Mouse (Mus musculus) kidney, embryonic 14.5 days (tissue): ENCODE results near the gene Ppfibp2. TPM values are rescaled to one million over a fixed set of nuclear protein-coding genes. Genes with fewer than 3 reads are reported as not detected.
A peak's percentile ranks its signal among the peaks of the same experiment; 100 is the strongest.

ENCODE experiments used
- ATAC-seq: fragments of 200-750 bp; cut with Nextera tagmentation; 2 replicates; pipeline ENCODE4 v1.8.0; 2017; ENCODE audit warnings: moderate number of reproducible peaks, mild to moderate bottlenecking, moderate TSS enrichment, moderate library complexity; ENCODE audit not compliant: low FRiP score, low TSS enrichment
- H3K27ac ChIP-seq: fragments of 300-500 bp; sonication (generic); 2 replicates; pipeline ENCODE4 v1.5.1; 2014; ENCODE audit warnings: low read depth, mild to moderate bottlenecking, low read length, moderate library complexity, mixed read lengths
- H3K27me3 ChIP-seq: fragments of 300-500 bp; sonication (generic); 2 replicates; pipeline ENCODE4 v1.6.1; 2014; ENCODE audit warnings: mild to moderate bottlenecking, low read length; ENCODE audit not compliant: control insufficient read depth, insufficient read depth
- H3K36me3 ChIP-seq: fragments of 300-500 bp; sonication (generic); 2 replicates; pipeline ENCODE4 v1.6.1; 2014; ENCODE audit warnings: low read length, mixed read lengths; ENCODE audit not compliant: control insufficient read depth, insufficient read depth
- H3K4me1 ChIP-seq: fragments of 300-500 bp; sonication (generic); 2 replicates; pipeline ENCODE4 v1.6.1; 2014; ENCODE audit warnings: low read length, mixed read lengths; ENCODE audit not compliant: control insufficient read depth, insufficient read depth
- H3K4me2 ChIP-seq: fragments of 300-500 bp; sonication (generic); replicated peaks from 2 replicates; pipeline ENCODE4 v1.6.1; 2014; ENCODE audit warnings: low read depth, mild to moderate bottlenecking, low read length
- H3K4me3 ChIP-seq: fragments of 300-500 bp; sonication (generic); 2 replicates; pipeline ENCODE4 v1.5.1; 2014; ENCODE audit warnings: mild to moderate bottlenecking, low read length
- H3K9ac ChIP-seq: fragments of 300-500 bp; sonication (generic); 2 replicates; pipeline ENCODE4 v1.6.1; 2014; ENCODE audit warnings: low read depth, mild to moderate bottlenecking, low read length, moderate library complexity
- H3K9me3 ChIP-seq: fragments of 300-500 bp; sonication (generic); 2 replicates; pipeline ENCODE4 v1.6.1; 2016; ENCODE audit warnings: low read length; ENCODE audit not compliant: control insufficient read depth
- WGBS: fragments of 180-500 bp; shearing (Covaris S2); extraction: QIAGEN DNeasy Blood & Tissue Kit; methylation state at CpG from one replicate; pipeline ENCODE4 v1.1.7; 2014; 5-methylcytosine and 5-hydroxymethylcytosine counted together
- polyA plus RNA-seq: library from polyadenylated mRNA; unstranded; fragments of >200 nt; fragmentation: Nextera tagmentation; extraction: Ambion mirVana; gene quantifications from 2 replicates; pipeline ENCODE4 v1.2.1, GENCODE M21; 2014

Gene Ppfibp2
- polyA plus RNA-seq, 1 experiment from 2014 or later = 5.9 TPM

GRCm38 (mm10) chr7:107664063-107665056, 69.4 kb downstream of the Ppfibp2 start:
- no peaks in the 10 kb centered on the region for H3K36me3 ChIP-seq
- H3K27me3 ChIP-seq = no peaks in the 10 kb centered on the region
- H3K9ac ChIP-seq = peak overlapping the region; percentile 28; the same call in 1 of the 2 replicates
- H3K4me1 ChIP-seq = peaks cover 31% of the 10 kb centered on the region
- H3K4me2 ChIP-seq = no peak overlapping the region
- no peak overlapping the region for H3K4me3 ChIP-seq
- ATAC-seq = peak; percentile 47; the same call in 1 of the 2 replicates
- H3K9me3 ChIP-seq = no peaks in the 10 kb centered on the region
- peak overlapping the region; percentile 44 for H3K27ac ChIP-seq
- WGBS = 33% methylated on average over 8 of the region's 8 CpGs

- Histone ChIP-seq H3K27me3 (no peaks in the 10 kb centered on the region), H3K9me3 (no peaks in the 10 kb centered on the region), H3K4me2 (peak overlapping the region; percentile 36), H3K4me1 (peaks cover 31% of the 10 kb centered on the region), H3K9ac (no peak overlapping the region), H3K36me3 (no peaks in the 10 kb centered on the region), H3K27ac (peak overlapping the region; percentile 44), H3K4me3 (peak overlapping the region; percentile 25; the same call in 1 of the 2 replicates)
- no peak for ATAC-seq
- 13% methylated on average over 4 of the region's 4 CpGs for WGBS
These were observed 70.2 kb downstream of the Ppfibp2 start for GRCm38 (mm10) chr7:107665221-107665585.

GRCm38 (mm10) chr7:107665586-107666261, 70.7 kb downstream of the Ppfibp2 start:
- Histone ChIP-seq H3K4me1 (peaks cover 31% of the 10 kb centered on the region), H3K27ac (peak overlapping the region; percentile 44), H3K9me3 (no peaks in the 10 kb centered on the region), H3K27me3 (no peaks in the 10 kb centered on the region), H3K4me2 (peak overlapping the region; percentile 36), H3K9ac (peak overlapping the region; percentile 44; the same call in 1 of the 2 replicates), H3K4me3 (peak overlapping the region; percentile 25; the same call in 1 of the 2 replicates), H3K36me3 (no peaks in the 10 kb centered on the region)
- peak; percentile 28 for ATAC-seq
- 29% methylated on average over 9 of the region's 9 CpGs for WGBS

- H3K36me3 ChIP-seq = no peaks in the 10 kb centered on the region
- 51% methylated on average over 13 of the region's 13 CpGs for WGBS
- peaks cover 30% of the 10 kb centered on the region for H3K4me1 ChIP-seq
- no peak for ATAC-seq
- peak overlapping the region; percentile 36 for H3K4me2 ChIP-seq
- H3K4me3 ChIP-seq = peak overlapping the region; percentile 25; the same call in 1 of the 2 replicates
- no peaks in the 10 kb centered on the region for H3K27me3 ChIP-seq
- peak overlapping the region; percentile 44; the same call in 1 of the 2 replicates for H3K9ac ChIP-seq
- H3K9me3 ChIP-seq = no peaks in the 10 kb centered on the region
- H3K27ac ChIP-seq = peak overlapping the region; percentile 44
These were observed 71.4 kb downstream of the Ppfibp2 start for GRCm38 (mm10) chr7:107666262-107666902.

GRCm38 (mm10) chr7:107668514-107668913, 73.5 kb downstream of the Ppfibp2 start:
- Histone ChIP-seq H3K36me3 (no peaks in the 10 kb centered on the region), H3K4me3 (no peak overlapping the region), H3K27me3 (no peaks in the 10 kb centered on the region), H3K9ac (no peak overlapping the region), H3K4me1 (peaks cover 27% of the 10 kb centered on the region), H3K9me3 (no peaks in the 10 kb centered on the region), H3K4me2 (no peak overlapping the region), H3K27ac (no peak overlapping the region)
- 89% methylated on average over 5 of the region's 5 CpGs for WGBS
- ATAC-seq = no peak

GRCm38 (mm10) chr7:107675224-107675623, 80.2 kb downstream of the Ppfibp2 start:
- Histone ChIP-seq H3K4me1 (0 out of 2 replicates have a peak, but pooled peaks cover 2% of the 10 kb centered on the region), H3K27me3 (no peaks in the 10 kb centered on the region), H3K4me3 (no peak overlapping the region), H3K4me2 (no peak overlapping the region), H3K9me3 (no peaks in the 10 kb centered on the region), H3K27ac (no peak overlapping the region), H3K9ac (no peak overlapping the region), H3K36me3 (no peaks in the 10 kb centered on the region)
- WGBS = 86% methylated on average over 3 of the region's 3 CpGs
- ATAC-seq = no peak

GRCm38 (mm10) chr7:107680151-107680852, 85.3 kb downstream of the Ppfibp2 start:
- Histone ChIP-seq H3K27ac (no peak overlapping the region), H3K4me1 (0 out of 2 replicates have a peak, but pooled peaks cover 2% of the 10 kb centered on the region), H3K4me2 (no peak overlapping the region), H3K36me3 (no peaks in the 10 kb centered on the region), H3K4me3 (no peak overlapping the region), H3K9ac (no peak overlapping the region), H3K27me3 (no peaks in the 10 kb centered on the region), H3K9me3 (no peaks in the 10 kb centered on the region)
- 59% methylated on average over 6 of the region's 6 CpGs for WGBS
- 0 out of 2 replicates have a peak, but pooled peaks have one; percentile 10 for ATAC-seq

GRCm38 (mm10) chr7:107681306-107681705, 86.3 kb downstream of the Ppfibp2 start:
- Histone ChIP-seq H3K27me3 (no peaks in the 10 kb centered on the region), H3K9ac (no peak overlapping the region), H3K4me3 (no peak overlapping the region), H3K9me3 (no peaks in the 10 kb centered on the region), H3K27ac (no peak overlapping the region), H3K4me1 (no peaks in the 10 kb centered on the region), H3K36me3 (no peaks in the 10 kb centered on the region), H3K4me2 (no peak overlapping the region)
- WGBS = 79% methylated on average over 2 of the region's 2 CpGs
- no peak for ATAC-seq
